Comparison of ENCODE assay signal across 15 mouse cellular contexts in the genomic region with DNA sequence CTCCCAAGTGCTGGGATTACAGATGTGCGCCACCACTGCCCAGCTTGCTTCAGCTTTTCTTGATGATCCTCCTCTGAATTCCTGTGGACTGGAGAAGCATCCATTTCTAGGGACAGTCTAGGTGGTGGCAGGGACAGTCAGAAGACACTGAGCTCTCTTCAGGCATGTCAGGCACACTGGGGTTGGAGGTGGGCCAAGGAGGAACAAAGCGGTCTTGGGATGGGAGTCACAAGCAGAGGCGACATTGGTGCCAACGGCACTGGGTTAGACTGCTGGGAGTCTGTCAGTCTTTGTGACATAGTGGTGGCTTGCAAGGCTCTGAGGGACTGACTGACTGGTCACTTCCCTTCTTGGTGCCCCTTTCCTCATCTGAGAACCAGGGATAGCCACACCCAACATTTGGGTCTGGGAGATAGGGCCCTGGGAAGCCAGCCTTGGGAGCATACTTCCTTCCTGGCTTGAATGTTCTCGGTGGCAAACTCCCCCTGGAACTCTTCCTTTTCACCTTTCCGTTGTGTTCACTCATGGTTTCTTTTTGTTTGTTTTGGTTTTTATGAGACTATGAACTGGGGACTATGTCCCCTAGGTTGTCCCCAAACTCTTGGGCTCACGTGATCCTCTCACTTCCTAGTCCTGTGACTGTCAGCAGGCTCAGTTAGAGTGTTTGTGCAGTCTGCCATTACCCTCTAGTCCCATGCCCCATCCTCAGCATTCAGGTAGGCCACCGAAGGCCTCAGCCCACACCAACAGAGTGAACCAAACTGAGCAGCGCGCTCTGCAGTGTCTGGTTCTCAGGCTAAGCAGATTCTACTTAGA. TPM values are rescaled to one million over a fixed set of nuclear protein-coding genes. Genes with fewer than 3 reads are reported as not detected.
DNase-seq lines count a peak whose midpoint lies in the region; ATAC-seq and TF ChIP-seq lines count a peak whose summit lies in the region.
"Had no signal": no experiment of that assay in that cellular context is flagged by ENCODE, and none has a peak within 500 bp of the region (broad histone marks: within the 10 kb centered on the region; RNA-seq: fewer than 3 reads in every experiment).

No protein-coding gene starts in this region.

- H3K27ac ChIP-seq in left cerebral cortex, adult 2 months, result no peak overlapping the region
- H3K27ac ChIP-seq in intestine, postnatal 0 days (ENCODE audit: low read depth, low read length), result no peak overlapping the region
- no peak overlapping the region for H3K27ac ChIP-seq in hindbrain, embryonic 13.5 days
- H3K27ac ChIP-seq: kidney, postnatal 0 days; stomach, postnatal 0 days had no signal

- H3K36me3 ChIP-seq in intestine, postnatal 0 days (ENCODE audit: control insufficient read depth, insufficient read depth), result no peaks in the 10 kb centered on the region
- H3K36me3 ChIP-seq in hindbrain, embryonic 13.5 days, result no peaks in the 10 kb centered on the region
- H3K36me3 ChIP-seq: heart, embryonic 12.5 days had no signal

- H3K9me3 ChIP-seq in intestine, postnatal 0 days (ENCODE audit: control insufficient read depth), result no peaks in the 10 kb centered on the region
- no peaks in the 10 kb centered on the region for H3K9me3 ChIP-seq in hindbrain, embryonic 13.5 days
- H3K9me3 ChIP-seq: heart, embryonic 12.5 days had no signal

- H3K9ac ChIP-seq in intestine, postnatal 0 days (ENCODE audit: low read depth, low read length), result no peak overlapping the region
- no peak overlapping the region for H3K9ac ChIP-seq in hindbrain, embryonic 13.5 days
- H3K9ac ChIP-seq: heart, embryonic 12.5 days had no signal

- TF ChIP-seq CTCF in left cerebral cortex, adult 2 months (IDR thresholded peaks at IDR 0.05), result no peak
- no peak for TF ChIP-seq CTCF in intestine, postnatal 0 days (IDR thresholded peaks at IDR 0.05; ENCODE audit: low read depth)

- intact Hi-C loops in left cerebral cortex, postnatal 4 days (cut with DNase I), result no loop called here
- intact Hi-C loops in left cerebral cortex, adult 2 months (cut with DNase I), result no loop called here

- DNase-seq in left cerebral cortex, postnatal 4 days, result peak; percentile 48
- no peak for DNase-seq in left cerebral cortex, adult 2 months (ENCODE audit: extremely low spot score in 1 of 2, low spot score in 2 of 2)
- peak; percentile 17 for DNase-seq in thymus, postnatal 0 days (ENCODE audit: low spot score)
- no peak for DNase-seq in thymus, postnatal 10 days (ENCODE audit: low spot score in 2 of 2)
- DNase-seq in thymus, postnatal 25 days, result peak; percentile 33
- DNase-seq: adrenal gland, postnatal 25 days; gastrocnemius, postnatal 14 days; lung, adult 2 months; retina, postnatal 1 day had no signal

- no peak overlapping the region for H3K4me3 ChIP-seq in left cerebral cortex, adult 2 months
- H3K4me3 ChIP-seq in intestine, postnatal 0 days (ENCODE audit: low read depth, low read length), result no peak overlapping the region
- H3K4me3 ChIP-seq in hindbrain, embryonic 13.5 days, result no peak overlapping the region
- H3K4me3 ChIP-seq: heart, embryonic 12.5 days had no signal

- no peak overlapping the region for H3K4me2 ChIP-seq in intestine, postnatal 0 days (replicated peaks; ENCODE audit: low read depth)
- no peak overlapping the region for H3K4me2 ChIP-seq in hindbrain, embryonic 13.5 days
- H3K4me2 ChIP-seq: heart, embryonic 12.5 days had no signal

- ATAC-seq in intestine, postnatal 0 days, result peak; percentile 58
- ATAC-seq in hindbrain, embryonic 13.5 days (ENCODE audit: low FRiP score), result no peak
- ATAC-seq in activated CD4-positive, CD25-positive, alpha-beta regulatory T cell, adult 4 months, result no peak

- H3K4me1 ChIP-seq in intestine, postnatal 0 days (replicated peaks; ENCODE audit: control insufficient read depth, insufficient read depth, low read length), result no peaks in the 10 kb centered on the region
- no peaks in the 10 kb centered on the region for H3K4me1 ChIP-seq in hindbrain, embryonic 13.5 days (replicated peaks)
- H3K4me1 ChIP-seq: heart, embryonic 12.5 days had no signal

- H3K27me3 ChIP-seq in intestine, postnatal 0 days (replicated peaks; ENCODE audit: control insufficient read depth, insufficient read depth, low read length), result no peaks in the 10 kb centered on the region
- H3K27me3 ChIP-seq in hindbrain, embryonic 13.5 days, result no peaks in the 10 kb centered on the region
- H3K27me3 ChIP-seq: heart, embryonic 12.5 days had no signal

- 75% methylated on average over 10 of the region's 10 CpGs for WGBS in intestine, postnatal 0 days
- WGBS in hindbrain, embryonic 13.5 days, result 89% methylated on average over 10 of the region's 10 CpGs

RNA-seq across cellular contexts. Expression of a gene that starts 2.4 kb away (rescaled TPM):
- under 1 TPM in 1 of 2 experiments, not detected in 1; 0.12 TPM for total RNA-seq in left cerebral cortex, postnatal 4 days (2021)
- total RNA-seq in left cerebral cortex, adult 2 months (2021), result under 1 TPM; 0.41 to 0.51 TPM
- polyA plus RNA-seq in thymus, postnatal 0 days (2015; fragmentation: Nextera tagmentation; extraction: Ambion mirVana), result 104 and 115 TPM in 2 replicates
- polyA plus RNA-seq in intestine, postnatal 0 days (2015; fragmentation: Nextera tagmentation; extraction: Ambion mirVana), result 0.29 and 0.40 TPM in 2 replicates
- 0.28 and 0.31 TPM in 2 replicates for polyA plus RNA-seq in hindbrain, embryonic 13.5 days (2015; fragmentation: Nextera tagmentation; extraction: Ambion mirVana)
- polyA plus RNA-seq in activated CD4-positive, CD25-positive, alpha-beta regulatory T cell, adult 4 months (2017; shearing (Covaris generic)), result 10 to 100 TPM; 57.8 to 67.4 TPM
- total RNA-seq: adrenal gland, postnatal 25 days; gastrocnemius, postnatal 14 days had no signal

RNA-seq across cellular contexts. Expression of a gene that starts 21.7 kb away (rescaled TPM):
- total RNA-seq in left cerebral cortex, postnatal 4 days (2021), result 100 to 1,000 TPM; 104 to 105 TPM
- total RNA-seq in left cerebral cortex, adult 2 months (2021), result 10 to 100 TPM; 87.1 to 94.4 TPM
- polyA plus RNA-seq in thymus, postnatal 0 days (2015; fragmentation: Nextera tagmentation; extraction: Ambion mirVana), result 178 and 179 TPM in 2 replicates
- polyA plus RNA-seq in intestine, postnatal 0 days (2015; fragmentation: Nextera tagmentation; extraction: Ambion mirVana), result 272 and 279 TPM in 2 replicates
- 152 and 155 TPM in 2 replicates for polyA plus RNA-seq in hindbrain, embryonic 13.5 days (2015; fragmentation: Nextera tagmentation; extraction: Ambion mirVana)
- polyA plus RNA-seq in activated CD4-positive, CD25-positive, alpha-beta regulatory T cell, adult 4 months (2017; shearing (Covaris generic)), result 1 to 10 TPM; 4.1 to 7.6 TPM

RNA-seq across cellular contexts. Expression of a gene that starts 26.9 kb away (rescaled TPM):
- total RNA-seq in left cerebral cortex, postnatal 4 days (2021), result 1 to 10 TPM; 3.9 to 4.9 TPM
- 1 to 10 TPM; 2.8 TPM for total RNA-seq in left cerebral cortex, adult 2 months (2021)
- polyA plus RNA-seq in thymus, postnatal 0 days (2015; fragmentation: Nextera tagmentation; extraction: Ambion mirVana), result 4.3 and 8.4 TPM in 2 replicates
- 1.3 and 1.8 TPM in 2 replicates for polyA plus RNA-seq in intestine, postnatal 0 days (2015; fragmentation: Nextera tagmentation; extraction: Ambion mirVana)
- polyA plus RNA-seq in hindbrain, embryonic 13.5 days (2015; fragmentation: Nextera tagmentation; extraction: Ambion mirVana), result 12.0 and 12.6 TPM in 2 replicates
- 10 to 100 TPM; 16.3 to 25.4 TPM for polyA plus RNA-seq in activated CD4-positive, CD25-positive, alpha-beta regulatory T cell, adult 4 months (2017; shearing (Covaris generic))

RNA-seq across cellular contexts. Expression of a gene that starts 44.8 kb away (rescaled TPM):
- total RNA-seq in left cerebral cortex, postnatal 4 days (2021), result 1 to 10 TPM; 5.7 to 6.0 TPM
- total RNA-seq in left cerebral cortex, adult 2 months (2021), result under 1 TPM; 0.68 to 0.89 TPM
- polyA plus RNA-seq in thymus, postnatal 0 days (2015; fragmentation: Nextera tagmentation; extraction: Ambion mirVana), result 17.2 and 19.2 TPM in 2 replicates
- polyA plus RNA-seq in intestine, postnatal 0 days (2015; fragmentation: Nextera tagmentation; extraction: Ambion mirVana), result 6.4 and 7.0 TPM in 2 replicates
- 25.7 and 28.6 TPM in 2 replicates for polyA plus RNA-seq in hindbrain, embryonic 13.5 days (2015; fragmentation: Nextera tagmentation; extraction: Ambion mirVana)
- polyA plus RNA-seq in activated CD4-positive, CD25-positive, alpha-beta regulatory T cell, adult 4 months (2017; shearing (Covaris generic)), result 1 to 10 TPM; 5.2 to 8.5 TPM

Comparison
In these comparisons a context has a peak if more than half of its experiments do, and no peak if none do; other contexts are left out.
1. DNase-seq: peak in left cerebral cortex, postnatal 4 days (single experiment), thymus, postnatal 0 days (single experiment) and thymus, postnatal 25 days (single experiment); none in left cerebral cortex, adult 2 months (0 of 2) and thymus, postnatal 10 days (0 of 2).
2. RNA of a gene that starts 2.4 kb away (polyA plus RNA-seq): 104 to 115 TPM in thymus, postnatal 0 days and 57.8 to 67.4 TPM in activated CD4-positive, CD25-positive, alpha-beta regulatory T cell, adult 4 months; 0.29 to 0.40 TPM in intestine, postnatal 0 days and 0.28 to 0.31 TPM in hindbrain, embryonic 13.5 days; every median in the first group is over 10 times any median in the second.
3. RNA of a gene that starts 21.7 kb away (polyA plus RNA-seq): 272 to 279 TPM in intestine, postnatal 0 days, 178 to 179 TPM in thymus, postnatal 0 days and 152 to 155 TPM in hindbrain, embryonic 13.5 days; 4.1 to 7.6 TPM in activated CD4-positive, CD25-positive, alpha-beta regulatory T cell, adult 4 months; every median in the first group is over 10 times any median in the second.